Mouse (Mus musculus): ENCODE results near the gene Oxa1l. TPM values are rescaled to one million over a fixed set of nuclear protein-coding genes. Genes with fewer than 3 reads are reported as not detected.
"Not testable (repeated sequence)": the region's sequence is repeated elsewhere in the genome, so short reads cannot be mapped to it uniquely, and the experiment has no call there.

Oxa1l gene
- polyA plus RNA-seq (2015; fragmentation: Nextera tagmentation; extraction: Ambion mirVana) = 43.1 and 47.3 TPM in 2 replicates

- H3K27me3 ChIP-seq = no peaks in the 10 kb centered on the region
- peak within 1 kb of the TSS; percentile 76 for H3K27ac ChIP-seq
- WGBS = under 1% methylated on average over 48 of the region's 48 CpGs
- H3K4me3 ChIP-seq (replicated peaks) = peak within 1 kb of the TSS; percentile 66
- peak within 1 kb of the TSS; percentile 76 for H3K4me2 ChIP-seq (replicated peaks)
- peak within 1 kb of the TSS; percentile 79 for H3K9ac ChIP-seq (replicated peaks)
- no peaks in the 10 kb centered on the region for H3K9me3 ChIP-seq
- H3K36me3 ChIP-seq = peaks cover 29% of the 10 kb centered on the region
- peak; percentile 94 for ATAC-seq
- H3K4me1 ChIP-seq (replicated peaks) = peaks cover 21% of the 10 kb centered on the region
Observed at GRCm38 (mm10) chr14:54360577-54361340, at the start of gene Oxa1l. Gene Oxa1l, plus strand, starts transcription at chr14:54360834.

GRCm38 (mm10) chr14:54311763-54312162 lies 48.9 kb upstream of the Oxa1l start:
- H3K36me3 ChIP-seq = no peaks in the 10 kb centered on the region
- H3K4me2 ChIP-seq (replicated peaks) = no peak overlapping the region
- no peak overlapping the region for H3K9ac ChIP-seq (replicated peaks)
- WGBS = 31% methylated on average over 3 of the region's 3 CpGs
- no peak for ATAC-seq
- H3K4me3 ChIP-seq (replicated peaks) = no peak overlapping the region
- H3K27me3 ChIP-seq = no peaks in the 10 kb centered on the region
- H3K27ac ChIP-seq = no peak overlapping the region
- H3K4me1 ChIP-seq (replicated peaks) = no peaks in the 10 kb centered on the region
- no peaks in the 10 kb centered on the region for H3K9me3 ChIP-seq

GRCm38 (mm10) chr14:54321556-54322376 lies 38.9 kb upstream of the Oxa1l start:
- H3K27ac ChIP-seq = no peak overlapping the region
- H3K9me3 ChIP-seq = no peaks in the 10 kb centered on the region
- H3K4me3 ChIP-seq (replicated peaks) = no peak overlapping the region
- H3K9ac ChIP-seq (replicated peaks) = no peak overlapping the region
- H3K36me3 ChIP-seq = no peaks in the 10 kb centered on the region
- H3K27me3 ChIP-seq = no peaks in the 10 kb centered on the region
- 67% methylated on average over 18 of the region's 18 CpGs for WGBS
- no peaks in the 10 kb centered on the region for H3K4me1 ChIP-seq (replicated peaks)
- H3K4me2 ChIP-seq (replicated peaks) = no peak overlapping the region
- no peak for ATAC-seq

DNA sequence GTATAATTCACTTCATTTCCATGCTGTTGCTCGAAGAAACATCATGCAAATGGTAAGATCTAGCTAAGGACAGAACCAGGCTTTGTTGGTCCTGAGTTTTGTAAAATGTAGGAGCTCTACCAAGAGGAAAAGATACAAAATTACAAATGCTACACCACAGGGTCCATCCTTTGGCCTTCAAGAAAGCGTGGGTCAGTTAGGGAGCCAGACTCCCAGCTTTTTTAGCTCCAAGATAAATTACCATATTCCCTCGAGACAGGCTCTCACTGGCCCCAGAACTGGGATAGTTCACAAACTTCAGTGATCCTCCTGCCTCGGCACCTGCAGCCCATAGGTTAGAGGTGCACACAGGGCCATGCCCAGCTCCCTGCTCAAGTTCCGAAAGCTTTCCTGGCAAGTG lies 36.1 kb upstream of the Oxa1l start:
- no peak overlapping the region for H3K27ac ChIP-seq
- WGBS = 86% methylated on average over 5 of the region's 5 CpGs
- no peak overlapping the region for H3K4me2 ChIP-seq (replicated peaks)

GRCm38 (mm10) chr14:54328548-54328947 lies 32.1 kb upstream of the Oxa1l start:
- H3K9ac ChIP-seq (replicated peaks) = no peak overlapping the region
- H3K4me1 ChIP-seq (replicated peaks) = peaks cover 9% of the 10 kb centered on the region; the same call in 1 of the 2 replicates
- H3K27ac ChIP-seq = no peak overlapping the region
- no peak overlapping the region for H3K4me2 ChIP-seq (replicated peaks)
- no peak for ATAC-seq
- 84% methylated on average over 2 of the region's 2 CpGs for WGBS
- H3K4me3 ChIP-seq (replicated peaks) = no peak overlapping the region
- no peaks in the 10 kb centered on the region for H3K27me3 ChIP-seq
- no peaks in the 10 kb centered on the region for H3K9me3 ChIP-seq
- H3K36me3 ChIP-seq = no peaks in the 10 kb centered on the region

More for the DNA sequence above, 36.1 kb upstream of the Oxa1l start:
- H3K4me1 ChIP-seq (replicated peaks) = no peaks in the 10 kb centered on the region
- no peak overlapping the region for H3K4me3 ChIP-seq (replicated peaks)
- H3K27me3 ChIP-seq = no peaks in the 10 kb centered on the region
- no peaks in the 10 kb centered on the region for H3K9me3 ChIP-seq
- no peaks in the 10 kb centered on the region for H3K36me3 ChIP-seq
- H3K9ac ChIP-seq (replicated peaks) = no peak overlapping the region
- ATAC-seq = no peak

DNA sequence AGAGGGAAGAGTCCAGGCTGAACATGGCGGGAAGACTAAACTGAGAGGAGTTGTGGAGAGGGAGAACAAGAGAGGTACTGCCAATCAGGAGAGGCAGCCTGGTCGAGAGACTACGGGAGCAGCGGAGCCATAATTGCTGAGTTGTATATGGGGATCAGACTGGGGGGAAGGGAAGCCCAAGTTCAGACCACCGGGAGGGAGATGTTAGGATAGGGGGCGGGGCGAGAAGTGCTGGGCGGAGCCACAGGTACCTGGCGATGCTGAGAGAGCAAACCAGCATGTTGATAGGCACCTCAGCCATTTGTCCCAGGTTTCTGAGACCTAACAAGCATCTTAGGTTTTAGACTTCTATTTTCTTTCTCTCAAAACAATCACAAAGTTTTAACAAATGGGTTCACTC lies 31.4 kb upstream of the Oxa1l start:
- ATAC-seq = no peak

GRCm38 (mm10) chr14:54331178-54331577 lies 29.5 kb upstream of the Oxa1l start:
- 89% methylated on average over 1 of the region's 1 CpGs for WGBS
- Histone ChIP-seq H3K4me1 (replicated peaks) (peaks cover 10% of the 10 kb centered on the region; the same call in 1 of the 2 replicates), H3K27ac (no peak overlapping the region), H3K36me3 (no peaks in the 10 kb centered on the region), H3K4me2 (replicated peaks) (no peak overlapping the region), H3K27me3 (no peaks in the 10 kb centered on the region), H3K9me3 (no peaks in the 10 kb centered on the region), H3K9ac (replicated peaks) (no peak overlapping the region), H3K4me3 (replicated peaks) (no peak overlapping the region)
- ATAC-seq = no peak

More for the DNA sequence above, 31.4 kb upstream of the Oxa1l start:
- WGBS = 62% methylated on average over 9 of the region's 9 CpGs
- Histone ChIP-seq H3K4me3 (replicated peaks) (no peak overlapping the region), H3K4me2 (replicated peaks) (no peak overlapping the region), H3K4me1 (replicated peaks) (peaks cover 10% of the 10 kb centered on the region; the same call in 1 of the 2 replicates), H3K9ac (replicated peaks) (no peak overlapping the region), H3K36me3 (no peaks in the 10 kb centered on the region), H3K9me3 (no peaks in the 10 kb centered on the region), H3K27me3 (no peaks in the 10 kb centered on the region), H3K27ac (no peak overlapping the region)

- no peak overlapping the region for H3K9ac ChIP-seq (replicated peaks)
- no peak overlapping the region for H3K4me2 ChIP-seq (replicated peaks)
- H3K9me3 ChIP-seq = no peaks in the 10 kb centered on the region
- no peak overlapping the region for H3K4me3 ChIP-seq (replicated peaks)
- H3K4me1 ChIP-seq (replicated peaks) = peaks cover 10% of the 10 kb centered on the region; the same call in 1 of the 2 replicates
- no peaks in the 10 kb centered on the region for H3K27me3 ChIP-seq
- no peaks in the 10 kb centered on the region for H3K36me3 ChIP-seq
- peak overlapping the region; percentile 30 for H3K27ac ChIP-seq
- peak; percentile 63 for ATAC-seq
- 41% methylated on average over 5 of the region's 5 CpGs for WGBS
Observed at GRCm38 (mm10) chr14:54332176-54333074, 28.2 kb upstream of the Oxa1l start.

- 80% methylated on average over 8 of the region's 8 CpGs for WGBS
Observed at GRCm38 (mm10) chr14:54333452-54334189, 27.0 kb upstream of the Oxa1l start.

GRCm38 (mm10) chr14:54340836-54341235 lies 19.8 kb upstream of the Oxa1l start:
- H3K36me3 ChIP-seq = no peaks in the 10 kb centered on the region
- H3K9me3 ChIP-seq = no peaks in the 10 kb centered on the region
- 60% methylated on average over 7 of the region's 7 CpGs for WGBS
- H3K4me3 ChIP-seq (replicated peaks) = no peak overlapping the region
- H3K4me2 ChIP-seq (replicated peaks) = no peak overlapping the region
- no peaks in the 10 kb centered on the region for H3K27me3 ChIP-seq
- H3K9ac ChIP-seq (replicated peaks) = no peak overlapping the region
- no peaks in the 10 kb centered on the region for H3K4me1 ChIP-seq (replicated peaks)
- ATAC-seq = no peak
- no peak overlapping the region for H3K27ac ChIP-seq

More at GRCm38 (mm10) chr14:54333452-54334189, 27.0 kb upstream of the Oxa1l start:
- Histone ChIP-seq H3K4me3 (replicated peaks) (no peak overlapping the region), H3K9ac (replicated peaks) (no peak overlapping the region), H3K36me3 (no peaks in the 10 kb centered on the region), H3K4me2 (replicated peaks) (no peak overlapping the region), H3K9me3 (no peaks in the 10 kb centered on the region), H3K27ac (no peak overlapping the region), H3K4me1 (replicated peaks) (peaks cover 10% of the 10 kb centered on the region; the same call in 1 of the 2 replicates), H3K27me3 (no peaks in the 10 kb centered on the region)
- ATAC-seq = no peak

GRCm38 (mm10) chr14:54341807-54342206 lies 18.8 kb upstream of the Oxa1l start:
- H3K36me3 ChIP-seq; H3K4me3 ChIP-seq (replicated peaks); H3K27me3 ChIP-seq; H3K4me2 ChIP-seq (replicated peaks); H3K27ac ChIP-seq; H3K9ac ChIP-seq (replicated peaks); H3K4me1 ChIP-seq (replicated peaks); ATAC-seq; H3K9me3 ChIP-seq: not testable (repeated sequence)
- WGBS = 40% methylated on average over 2 of the region's 2 CpGs
